Mouse (Mus musculus): ENCODE measurements around the gene Gm10961. TPM values are rescaled to one million over a fixed set of nuclear protein-coding genes. Genes with fewer than 3 reads are reported as not detected.
"Not testable (repeated sequence)": the region's sequence is repeated elsewhere in the genome, so short reads cannot be mapped to it uniquely, and the experiment has no call there.

The Gm10961 gene
- polyA plus RNA-seq, 1 experiment from 2014 or later = not detected

- no peak overlapping the region for H3K27ac ChIP-seq (ENCODE audit: low read depth)
- DNase-seq (ENCODE audit: low spot score) = no peak
- no peak overlapping the region for H3K4me2 ChIP-seq (ENCODE audit: low read length)
- no peak for ATAC-seq (replicated peaks; ENCODE audit: low FRiP score, low TSS enrichment, low read depth)
- no peaks in the 10 kb centered on the region for H3K9me3 ChIP-seq (ENCODE audit: control insufficient read depth, low read length)
- no peaks in the 10 kb centered on the region for H3K36me3 ChIP-seq (ENCODE audit: control insufficient read depth, insufficient read depth, low read length)
- H3K27me3 ChIP-seq (replicated peaks; ENCODE audit: control insufficient read depth, insufficient read depth, low read length) = no peaks in the 10 kb centered on the region
- WGBS = 47% methylated on average over 8 of the region's 8 CpGs
- H3K4me1 ChIP-seq (replicated peaks; ENCODE audit: control insufficient read depth, insufficient read depth, low read length) = no peaks in the 10 kb centered on the region
- H3K9ac ChIP-seq (ENCODE audit: low read length) = no peak overlapping the region
- H3K4me3 ChIP-seq (ENCODE audit: low read depth, low read length) = no peak overlapping the region
Observed at GRCm38 (mm10) chr3:107635836-107636235, 4.7 kb downstream of the Gm10961 start.

- Histone ChIP-seq H3K9me3 (ENCODE audit: control insufficient read depth, low read length) (no peaks in the 10 kb centered on the region), H3K4me1 (replicated peaks; ENCODE audit: control insufficient read depth, insufficient read depth, low read length) (no peaks in the 10 kb centered on the region), H3K36me3 (ENCODE audit: control insufficient read depth, insufficient read depth, low read length) (no peaks in the 10 kb centered on the region), H3K27me3 (replicated peaks; ENCODE audit: control insufficient read depth, insufficient read depth, low read length) (no peaks in the 10 kb centered on the region), H3K4me2 (ENCODE audit: low read length) (no peak overlapping the region), H3K9ac (ENCODE audit: low read length) (no peak overlapping the region), H3K4me3 (ENCODE audit: low read depth, low read length) (no peak overlapping the region), H3K27ac (ENCODE audit: low read depth) (no peak overlapping the region)
- ATAC-seq (replicated peaks; ENCODE audit: low FRiP score, low TSS enrichment, low read depth) (no peak), DNase-seq (ENCODE audit: low spot score) (no peak)
- 74% methylated on average over 3 of the region's 3 CpGs for WGBS
Observed at GRCm38 (mm10) chr3:107636236-107636635, 5.1 kb downstream of the Gm10961 start.

GRCm38 (mm10) chr3:107637606-107638172 lies 6.6 kb downstream of the Gm10961 start:
- Histone ChIP-seq H3K4me2 (ENCODE audit: low read length) (no peak overlapping the region), H3K4me3 (ENCODE audit: low read depth, low read length) (no peak overlapping the region), H3K9me3 (ENCODE audit: control insufficient read depth, low read length) (no peaks in the 10 kb centered on the region), H3K36me3 (ENCODE audit: control insufficient read depth, insufficient read depth, low read length) (no peaks in the 10 kb centered on the region), H3K4me1 (replicated peaks; ENCODE audit: control insufficient read depth, insufficient read depth, low read length) (no peaks in the 10 kb centered on the region), H3K9ac (ENCODE audit: low read length) (no peak overlapping the region), H3K27me3 (replicated peaks; ENCODE audit: control insufficient read depth, insufficient read depth, low read length) (no peaks in the 10 kb centered on the region), H3K27ac (ENCODE audit: low read depth) (no peak overlapping the region)
- DNase-seq (ENCODE audit: low spot score) (no peak), ATAC-seq (replicated peaks; ENCODE audit: low FRiP score, low TSS enrichment, low read depth) (no peak)
- 65% methylated on average over 5 of the region's 5 CpGs for WGBS

GRCm38 (mm10) chr3:107646947-107647346 lies 15.8 kb downstream of the Gm10961 start:
- no peak for DNase-seq (ENCODE audit: low spot score)
- no peak overlapping the region for H3K9ac ChIP-seq (ENCODE audit: low read length)
- no peak for ATAC-seq (replicated peaks; ENCODE audit: low FRiP score, low TSS enrichment, low read depth)
- 0 out of 2 replicates have a peak, but pooled peaks cover 2% of the 10 kb centered on the region for H3K4me1 ChIP-seq (replicated peaks; ENCODE audit: control insufficient read depth, insufficient read depth, low read length)
- 86% methylated on average over 3 of the region's 3 CpGs for WGBS
- no peak overlapping the region for H3K4me2 ChIP-seq (ENCODE audit: low read length)
- no peaks in the 10 kb centered on the region for H3K9me3 ChIP-seq (ENCODE audit: control insufficient read depth, low read length)
- no peaks in the 10 kb centered on the region for H3K36me3 ChIP-seq (ENCODE audit: control insufficient read depth, insufficient read depth, low read length)
- no peak overlapping the region for H3K27ac ChIP-seq (ENCODE audit: low read depth)
- H3K4me3 ChIP-seq (ENCODE audit: low read depth, low read length) = no peak overlapping the region
- H3K27me3 ChIP-seq (replicated peaks; ENCODE audit: control insufficient read depth, insufficient read depth, low read length) = no peaks in the 10 kb centered on the region

- not testable (repeated sequence) for H3K4me1 ChIP-seq (replicated peaks; ENCODE audit: control insufficient read depth, insufficient read depth, low read length); H3K9me3 ChIP-seq (ENCODE audit: control insufficient read depth, low read length); H3K27ac ChIP-seq (ENCODE audit: low read depth); H3K27me3 ChIP-seq (replicated peaks; ENCODE audit: control insufficient read depth, insufficient read depth, low read length); H3K4me3 ChIP-seq (ENCODE audit: low read depth, low read length); ATAC-seq (replicated peaks; ENCODE audit: low FRiP score, low TSS enrichment, low read depth); H3K36me3 ChIP-seq (ENCODE audit: control insufficient read depth, insufficient read depth, low read length); DNase-seq (ENCODE audit: low spot score); H3K4me2 ChIP-seq (ENCODE audit: low read length); H3K9ac ChIP-seq (ENCODE audit: low read length)
- 58% methylated on average over 5 of the region's 5 CpGs for WGBS
Observed at GRCm38 (mm10) chr3:107650276-107650675, 19.2 kb downstream of the Gm10961 start.

GRCm38 (mm10) chr3:107652968-107653367 lies 21.8 kb downstream of the Gm10961 start:
- no peak overlapping the region for H3K27ac ChIP-seq (ENCODE audit: low read depth)
- no peak for DNase-seq (ENCODE audit: low spot score)
- ATAC-seq (replicated peaks; ENCODE audit: low FRiP score, low TSS enrichment, low read depth) = no peak
- no peaks in the 10 kb centered on the region for H3K36me3 ChIP-seq (ENCODE audit: control insufficient read depth, insufficient read depth, low read length)
- no peaks in the 10 kb centered on the region for H3K27me3 ChIP-seq (replicated peaks; ENCODE audit: control insufficient read depth, insufficient read depth, low read length)
- H3K4me1 ChIP-seq (replicated peaks; ENCODE audit: control insufficient read depth, insufficient read depth, low read length) = 0 out of 2 replicates have a peak, but pooled peaks cover 1% of the 10 kb centered on the region
- H3K4me2 ChIP-seq (ENCODE audit: low read length) = no peak overlapping the region
- 98% methylated on average over 3 of the region's 3 CpGs for WGBS
- no peaks in the 10 kb centered on the region for H3K9me3 ChIP-seq (ENCODE audit: control insufficient read depth, low read length)
- no peak overlapping the region for H3K9ac ChIP-seq (ENCODE audit: low read length)
- H3K4me3 ChIP-seq (ENCODE audit: low read depth, low read length) = no peak overlapping the region

- Histone ChIP-seq H3K4me1 (replicated peaks; ENCODE audit: control insufficient read depth, insufficient read depth, low read length) (no peaks in the 10 kb centered on the region), H3K4me2 (ENCODE audit: low read length) (no peak overlapping the region), H3K27ac (ENCODE audit: low read depth) (no peak overlapping the region), H3K27me3 (replicated peaks; ENCODE audit: control insufficient read depth, insufficient read depth, low read length) (no peaks in the 10 kb centered on the region), H3K4me3 (ENCODE audit: low read depth, low read length) (no peak overlapping the region), H3K9ac (ENCODE audit: low read length) (no peak overlapping the region), H3K36me3 (ENCODE audit: control insufficient read depth, insufficient read depth, low read length) (peaks cover 13% of the 10 kb centered on the region), H3K9me3 (ENCODE audit: control insufficient read depth, low read length) (no peaks in the 10 kb centered on the region)
- WGBS = 76% methylated on average over 3 of the region's 3 CpGs
- DNase-seq (ENCODE audit: low spot score) (no peak), ATAC-seq (replicated peaks; ENCODE audit: low FRiP score, low TSS enrichment, low read depth) (no peak)
Observed at GRCm38 (mm10) chr3:107654861-107655260, 23.7 kb downstream of the Gm10961 start.

- no peak overlapping the region for H3K4me2 ChIP-seq (ENCODE audit: low read length)
- no peaks in the 10 kb centered on the region for H3K9me3 ChIP-seq (ENCODE audit: control insufficient read depth, low read length)
- peaks cover 19% of the 10 kb centered on the region for H3K36me3 ChIP-seq (ENCODE audit: control insufficient read depth, insufficient read depth, low read length)
- no peaks in the 10 kb centered on the region for H3K4me1 ChIP-seq (replicated peaks; ENCODE audit: control insufficient read depth, insufficient read depth, low read length)
- no peak overlapping the region for H3K4me3 ChIP-seq (ENCODE audit: low read depth, low read length)
- ATAC-seq (replicated peaks; ENCODE audit: low FRiP score, low TSS enrichment, low read depth) (no peak), DNase-seq (ENCODE audit: low spot score) (no peak)
- H3K27ac ChIP-seq (ENCODE audit: low read depth) = no peak overlapping the region
- 44% methylated on average over 3 of the region's 3 CpGs for WGBS
- H3K9ac ChIP-seq (ENCODE audit: low read length) = no peak overlapping the region
- no peaks in the 10 kb centered on the region for H3K27me3 ChIP-seq (replicated peaks; ENCODE audit: control insufficient read depth, insufficient read depth, low read length)
Observed at GRCm38 (mm10) chr3:107655491-107655890, 24.4 kb downstream of the Gm10961 start.

GRCm38 (mm10) chr3:107656151-107656550 lies 25.0 kb downstream of the Gm10961 start:
- DNase-seq (ENCODE audit: low spot score) (no peak), ATAC-seq (replicated peaks; ENCODE audit: low FRiP score, low TSS enrichment, low read depth) (no peak)
- no peak overlapping the region for H3K27ac ChIP-seq (ENCODE audit: low read depth)
- H3K27me3 ChIP-seq (replicated peaks; ENCODE audit: control insufficient read depth, insufficient read depth, low read length) = no peaks in the 10 kb centered on the region
- no peak overlapping the region for H3K4me2 ChIP-seq (ENCODE audit: low read length)
- no peak overlapping the region for H3K4me3 ChIP-seq (ENCODE audit: low read depth, low read length)
- no peak overlapping the region for H3K9ac ChIP-seq (ENCODE audit: low read length)
- no peaks in the 10 kb centered on the region for H3K4me1 ChIP-seq (replicated peaks; ENCODE audit: control insufficient read depth, insufficient read depth, low read length)
- H3K36me3 ChIP-seq (ENCODE audit: control insufficient read depth, insufficient read depth, low read length) = peaks cover 26% of the 10 kb centered on the region
- H3K9me3 ChIP-seq (ENCODE audit: control insufficient read depth, low read length) = no peaks in the 10 kb centered on the region
- 76% methylated on average over 2 of the region's 2 CpGs for WGBS

All from intestine, embryonic 14.5 days (tissue).